Mouse (Mus musculus): ENCODE data around the gene Ppp2r5a. TPM values are rescaled to one million over a fixed set of nuclear protein-coding genes. Genes with fewer than 3 reads are reported as not detected.

Gene Ppp2r5a
- polyA plus RNA-seq (2017; shearing (Covaris generic)), result 100 to 1,000 TPM; 228 to 361 TPM

GRCm38 (mm10) chr1:191403074-191403473 is at the start of gene Ppp2r5a:
Gene Ppp2r5a, minus strand, starts transcription at chr1:191403272.

GRCm38 (mm10) chr1:191325726-191326232 is 77.3 kb downstream of the Ppp2r5a start, which contains the start of gene Tmem206:
Gene Tmem206, plus strand, starts transcription at chr1:191325912.

GRCm38 (mm10) chr1:191317591-191318196 is 85.4 kb downstream of the Ppp2r5a start, which contains the start of gene Nenf:
Gene Nenf, minus strand, starts transcription at chr1:191318194.

Other genes starting within 250 kb of the Ppp2r5a start
- gene Fam71a, start 238.5 kb downstream of the Ppp2r5a start, polyA plus RNA-seq (2017; shearing (Covaris generic)), result not detected
- under 1 TPM in 1 of 2 experiments, not detected in 1; 0.94 TPM for gene Atf3, start 185.2 kb downstream of the Ppp2r5a start, polyA plus RNA-seq (2017; shearing (Covaris generic))
- gene Nenf, start 85.1 kb downstream of the Ppp2r5a start, polyA plus RNA-seq (2017; shearing (Covaris generic)), result 10 to 100 TPM; 10.4 to 18.3 TPM
- 10 to 100 TPM; 25.4 to 31.8 TPM for gene Tmem206, start 77.4 kb downstream of the Ppp2r5a start, polyA plus RNA-seq (2017; shearing (Covaris generic))
- gene Dtl, start 172.3 kb upstream of the Ppp2r5a start, polyA plus RNA-seq (2017; shearing (Covaris generic)), result 10 to 100 TPM in 1 of 2 experiments, 1 to 10 TPM in 1; 5.5 to 10.8 TPM
- 10 to 100 TPM; 33.5 to 43.2 TPM for gene Ints7, start 172.4 kb upstream of the Ppp2r5a start, polyA plus RNA-seq (2017; shearing (Covaris generic))